In genomic region chr9:22353465-22353864, GRCm38 (mm10) we compare ENCODE assay signal across 20 mouse cellular contexts. TPM values are rescaled to one million over a fixed set of nuclear protein-coding genes. Genes with fewer than 3 reads are reported as not detected.
DNase-seq lines count a peak whose midpoint lies in the region; ATAC-seq and TF ChIP-seq lines count a peak whose summit lies in the region.
"Had no signal": no experiment of that assay in that cellular context is flagged by ENCODE, and none has a peak within 500 bp of the region (broad histone marks: within the 10 kb centered on the region; RNA-seq: fewer than 3 reads in every experiment).

No protein-coding gene starts in this region.

- H3K9ac ChIP-seq in hindbrain, postnatal 0 days (replicated peaks; ENCODE audit: low read length): no peak overlapping the region
- H3K9ac ChIP-seq in hindbrain, embryonic 11.5 days (ENCODE audit: low read depth, low read length): no peak overlapping the region
- H3K9ac ChIP-seq in liver, postnatal 0 days (replicated peaks): no peak overlapping the region
- H3K9ac ChIP-seq: embryonic facial prominence, embryonic 13.5 days; heart, embryonic 13.5 days; hindbrain, embryonic 14.5 days; intestine, embryonic 15.5 days; limb, embryonic 12.5 days; liver, embryonic 13.5 days; neural tube, embryonic 13.5 days had no signal

- no peak for TF ChIP-seq EP300 in liver, postnatal 0 days (IDR thresholded peaks at IDR 0.05; ENCODE audit: low read depth)

- H3K4me3 ChIP-seq in hindbrain, postnatal 0 days (ENCODE audit: low read length): no peak overlapping the region
- no peak overlapping the region for H3K4me3 ChIP-seq in hindbrain, embryonic 11.5 days (ENCODE audit: low read depth, low read length)
- no peak overlapping the region for H3K4me3 ChIP-seq in liver, postnatal 0 days (ENCODE audit: low read depth, low read length)
- H3K4me3 ChIP-seq: embryonic facial prominence, embryonic 13.5 days; heart, embryonic 13.5 days; intestine, embryonic 15.5 days; limb, embryonic 12.5 days; liver, embryonic 13.5 days; neural tube, embryonic 13.5 days had no signal

- no peak for DNase-seq in hindbrain, postnatal 0 days (ENCODE audit: low spot score)
- no peak for DNase-seq in hindbrain, embryonic 11.5 days (ENCODE audit: low spot score)
- peak; percentile 6 for DNase-seq in lung, postnatal 10 days
- DNase-seq in lung, postnatal 25 days (ENCODE audit: low spot score): no peak
- peak; percentile 41 for DNase-seq in R1 (ENCODE audit: low read depth, low spot score)
- no peak for DNase-seq in liver, postnatal 0 days
- no peak for DNase-seq in embryo, embryonic 10.5 days (ENCODE audit: low spot score)
- DNase-seq: adrenal gland, adult 2 months; cerebellum, adult 9-10 months; liver, embryonic 13.5 days; midbrain, embryonic 14.5 days; right cerebral cortex, adult 18-20 months; thymus, postnatal 4 days had no signal

- no peaks in the 10 kb centered on the region for H3K27me3 ChIP-seq in hindbrain, postnatal 0 days (ENCODE audit: insufficient read depth, low read length)
- no peaks in the 10 kb centered on the region for H3K27me3 ChIP-seq in hindbrain, embryonic 11.5 days (ENCODE audit: control insufficient read depth, insufficient read depth, low read length)
- no peaks in the 10 kb centered on the region for H3K27me3 ChIP-seq in liver, postnatal 0 days (ENCODE audit: insufficient read depth, low read length)
- H3K27me3 ChIP-seq: embryonic facial prominence, embryonic 13.5 days; heart, embryonic 13.5 days; intestine, embryonic 15.5 days; limb, embryonic 12.5 days; liver, embryonic 13.5 days; neural tube, embryonic 13.5 days had no signal

- TF ChIP-seq CTCF in hindbrain, postnatal 0 days (IDR thresholded peaks at IDR 0.05; ENCODE audit: low read depth): 0 out of 2 replicates have a peak, but pooled peaks have one; percentile 12
- TF ChIP-seq CTCF in liver, postnatal 0 days (IDR thresholded peaks at IDR 0.05; ENCODE audit: low read depth): no peak

- ATAC-seq in hindbrain, postnatal 0 days: no peak
- ATAC-seq in hindbrain, embryonic 11.5 days (ENCODE audit: low FRiP score): no peak
- no peak for ATAC-seq in megakaryocyte-erythroid progenitor cell, adult 5-6 weeks (replicated peaks; ENCODE audit: low FRiP score, low TSS enrichment, poor library complexity, severe bottlenecking)
- ATAC-seq in liver, postnatal 0 days: no peak
- ATAC-seq: intestine, embryonic 15.5 days had no signal

- 95% methylated on average over 5 of the region's 5 CpGs for WGBS in hindbrain, postnatal 0 days
- 92% methylated on average over 5 of the region's 5 CpGs for whole genome bisulfite sequencing in hindbrain, embryonic 11.5 days
- 98% methylated on average over 5 of the region's 5 CpGs for WGBS in liver, postnatal 0 days (ENCODE audit: insufficient replicate concordance)

- no peak overlapping the region for H3K4me2 ChIP-seq in hindbrain, postnatal 0 days (ENCODE audit: low read depth, low read length)
- H3K4me2 ChIP-seq in hindbrain, embryonic 11.5 days (replicated peaks; ENCODE audit: low read depth, low read length): no peak overlapping the region
- no peak overlapping the region for H3K4me2 ChIP-seq in liver, postnatal 0 days (ENCODE audit: low read depth, low read length)
- H3K4me2 ChIP-seq: embryonic facial prominence, embryonic 13.5 days; heart, embryonic 13.5 days; hindbrain, embryonic 14.5 days; intestine, embryonic 15.5 days; limb, embryonic 12.5 days; liver, embryonic 13.5 days; neural tube, embryonic 13.5 days had no signal

- H3K27ac ChIP-seq in hindbrain, postnatal 0 days: no peak overlapping the region
- H3K27ac ChIP-seq in hindbrain, embryonic 11.5 days (ENCODE audit: low read depth, low read length): no peak overlapping the region
- no peak overlapping the region for H3K27ac ChIP-seq in liver, postnatal 0 days (ENCODE audit: low read depth)
- H3K27ac ChIP-seq: embryonic facial prominence, embryonic 13.5 days; heart, embryonic 13.5 days; hindbrain, embryonic 14.5 days; intestine, embryonic 15.5 days; limb, embryonic 12.5 days; liver, embryonic 13.5 days; neural tube, embryonic 13.5 days had no signal

- no peaks in the 10 kb centered on the region for H3K36me3 ChIP-seq in hindbrain, postnatal 0 days (ENCODE audit: insufficient read depth, low read length)
- H3K36me3 ChIP-seq in hindbrain, embryonic 11.5 days (ENCODE audit: control insufficient read depth, insufficient read depth, low read length): peaks cover 9% of the 10 kb centered on the region
- peaks cover 63% of the 10 kb centered on the region for H3K36me3 ChIP-seq in liver, postnatal 0 days (replicated peaks; ENCODE audit: insufficient read depth, low read length)

- no peaks in the 10 kb centered on the region for H3K4me1 ChIP-seq in hindbrain, postnatal 0 days (ENCODE audit: insufficient read depth, low read length)
- H3K4me1 ChIP-seq in hindbrain, embryonic 11.5 days (replicated peaks; ENCODE audit: control insufficient read depth, insufficient read depth, low read length): no peaks in the 10 kb centered on the region
- no peaks in the 10 kb centered on the region for H3K4me1 ChIP-seq in liver, postnatal 0 days (ENCODE audit: insufficient read depth)
- H3K4me1 ChIP-seq: embryonic facial prominence, embryonic 13.5 days; heart, embryonic 13.5 days; intestine, embryonic 15.5 days; limb, embryonic 12.5 days; liver, embryonic 13.5 days; neural tube, embryonic 13.5 days had no signal

- H3K9me3 ChIP-seq in hindbrain, postnatal 0 days (ENCODE audit: low read length): no peaks in the 10 kb centered on the region
- H3K9me3 ChIP-seq in hindbrain, embryonic 11.5 days (ENCODE audit: control insufficient read depth, low read length): no peaks in the 10 kb centered on the region
- no peaks in the 10 kb centered on the region for H3K9me3 ChIP-seq in liver, postnatal 0 days (ENCODE audit: low read length)
- H3K9me3 ChIP-seq: embryonic facial prominence, embryonic 13.5 days; heart, embryonic 13.5 days; intestine, embryonic 15.5 days; limb, embryonic 12.5 days; liver, embryonic 13.5 days; neural tube, embryonic 13.5 days had no signal

RNA-seq across cellular contexts. Expression of gene Anln, which starts 35.5 kb away (rescaled TPM):
- 6.3 and 6.8 TPM in 2 replicates for total RNA-seq in hindbrain, postnatal 0 days (2014; rRNA removed)
- 2.7 and 3.3 TPM in 2 replicates for polyA plus RNA-seq in hindbrain, postnatal 0 days (2015; fragmentation: Nextera tagmentation; extraction: Ambion mirVana)
- 34.0 and 40.2 TPM in 2 replicates for polyA plus RNA-seq in hindbrain, embryonic 11.5 days (2014; fragmentation: Nextera tagmentation; extraction: Ambion mirVana)
- total RNA-seq in megakaryocyte-erythroid progenitor cell, adult 5-6 weeks (2014; fragmentation: Nextera tagmentation): 79.4 and 93.1 TPM in 2 replicates
- 59.5 and 67.9 TPM in 2 replicates for total RNA-seq in megakaryocyte-erythroid progenitor cell, adult 5-6 weeks (2017)
- 6.9 and 7.2 TPM in 2 replicates for polyA plus RNA-seq in liver, postnatal 0 days (2015; fragmentation: Nextera tagmentation; extraction: Ambion mirVana)

RNA-seq across cellular contexts. Expression of gene Zfp810, which starts 46.0 kb away (rescaled TPM):
- total RNA-seq in hindbrain, postnatal 0 days (2014; rRNA removed): 25.4 and 41.4 TPM in 2 replicates
- 24.2 and 25.1 TPM in 2 replicates for polyA plus RNA-seq in hindbrain, postnatal 0 days (2015; fragmentation: Nextera tagmentation; extraction: Ambion mirVana)
- polyA plus RNA-seq in hindbrain, embryonic 11.5 days (2014; fragmentation: Nextera tagmentation; extraction: Ambion mirVana): 25.5 and 34.1 TPM in 2 replicates
- 9.7 and 13.3 TPM in 2 replicates for total RNA-seq in megakaryocyte-erythroid progenitor cell, adult 5-6 weeks (2014; fragmentation: Nextera tagmentation)
- total RNA-seq in megakaryocyte-erythroid progenitor cell, adult 5-6 weeks (2017): 5.6 and 6.3 TPM in 2 replicates
- 4.8 and 4.9 TPM in 2 replicates for polyA plus RNA-seq in liver, postnatal 0 days (2015; fragmentation: Nextera tagmentation; extraction: Ambion mirVana)

RNA-seq across cellular contexts. Expression of gene 9530077C05Rik, which starts 57.8 kb away (rescaled TPM):
- 13.8 and 15.5 TPM in 2 replicates for total RNA-seq in hindbrain, postnatal 0 days (2014; rRNA removed)
- polyA plus RNA-seq in hindbrain, postnatal 0 days (2015; fragmentation: Nextera tagmentation; extraction: Ambion mirVana): 15.0 and 16.8 TPM in 2 replicates
- 9.3 and 9.8 TPM in 2 replicates for polyA plus RNA-seq in hindbrain, embryonic 11.5 days (2014; fragmentation: Nextera tagmentation; extraction: Ambion mirVana)
- total RNA-seq in megakaryocyte-erythroid progenitor cell, adult 5-6 weeks (2014; fragmentation: Nextera tagmentation): 5.8 and 10.7 TPM in 2 replicates
- total RNA-seq in megakaryocyte-erythroid progenitor cell, adult 5-6 weeks (2017): 11.7 and 16.4 TPM in 2 replicates
- 1.2 and 1.6 TPM in 2 replicates for polyA plus RNA-seq in liver, postnatal 0 days (2015; fragmentation: Nextera tagmentation; extraction: Ambion mirVana)

Comparison
In these comparisons a context has a peak if more than half of its experiments do, and no peak if none do; other contexts are left out.
1. DNase-seq: peak in lung, postnatal 10 days (single experiment) and R1 (single experiment); none in hindbrain, postnatal 0 days (single experiment), hindbrain, embryonic 11.5 days (single experiment), lung, postnatal 25 days (single experiment), liver, postnatal 0 days (single experiment) and embryo, embryonic 10.5 days (single experiment).